Mouse (Mus musculus) bone marrow macrophage, adult 2 months (primary cell): ENCODE measurements around the gene Zdhhc1.

Experiments
- CTCF ChIP-seq: IDR thresholded peaks from 2 replicates; pipeline ENCODE4 v1.5.1; 2012; ENCODE audit warnings: low read depth, mild to moderate bottlenecking, low read length, moderate library complexity
- POLR2A ChIP-seq: IDR thresholded peaks from 2 replicates; pipeline ENCODE4 v1.6.1; 2012; ENCODE audit warnings: mild to moderate bottlenecking, low read depth, low read length, borderline replicate concordance

DNA sequence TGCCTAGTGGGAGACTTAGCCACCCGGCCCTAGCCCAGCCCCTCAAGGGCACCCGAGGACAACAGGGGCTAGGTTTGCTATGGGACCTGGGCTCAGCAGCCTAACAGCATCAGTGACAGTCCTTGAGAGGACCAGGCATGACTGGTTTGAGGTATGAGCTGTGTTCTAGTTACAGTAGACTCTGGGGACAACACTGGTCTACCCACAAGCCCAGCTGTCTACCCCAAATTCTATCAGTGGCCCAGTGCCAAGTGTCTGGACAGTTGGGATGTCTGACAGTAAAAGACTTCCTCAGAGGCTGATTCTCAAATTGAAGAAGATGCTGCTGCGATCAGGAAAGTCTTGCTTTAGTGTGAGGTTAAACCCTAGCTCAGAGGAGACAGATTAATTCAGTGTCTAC is 48.5 kb upstream of the Zdhhc1 start:
- TF ChIP-seq CTCF (no peak), POLR2A (no peak)
